Mouse (Mus musculus) spleen, adult 2 months (tissue): ENCODE measurements around the gene Zfand3. TPM values are rescaled to one million over a fixed set of nuclear protein-coding genes. Genes with fewer than 3 reads are reported as not detected.

Experiments used
- DNase-seq, 2 experiments: peaks; one replicate each; pipeline versions ENCODE4 v3.0.0 to v3.0.0-alpha.2; 2012 to 2021; ENCODE audit warnings: low spot score in 2 of 2, low read depth in 1 of 2
- H3K27ac ChIP-seq: fragments of 200-500 bp; 2 replicates; pipeline ENCODE4 v1.5.1; 2012; ENCODE audit warnings: low read length, inconsistent platforms; ENCODE audit not compliant: insufficient read depth
- H3K27me3 ChIP-seq: fragments of 200-500 bp; 2 replicates; pipeline ENCODE4 v1.6.1; 2012; ENCODE audit warnings: mild to moderate bottlenecking, moderate library complexity, low read length, inconsistent platforms; ENCODE audit not compliant: control insufficient read depth, insufficient read depth
- H3K36me3 ChIP-seq: fragments of 200-500 bp; 2 replicates; pipeline ENCODE4 v1.6.1; 2012; ENCODE audit warnings: mild to moderate bottlenecking, low read length, inconsistent platforms; ENCODE audit not compliant: control insufficient read depth, insufficient read depth
- H3K4me1 ChIP-seq: fragments of 200-500 bp; 2 replicates; pipeline ENCODE4 v1.6.1; 2011; ENCODE audit warnings: inconsistent platforms; ENCODE audit not compliant: control insufficient read depth, insufficient read depth, insufficient read length
- H3K4me3 ChIP-seq: fragments of 200-500 bp; 2 replicates; pipeline ENCODE4 v1.5.1; 2011; ENCODE audit warnings: mild to moderate bottlenecking, inconsistent platforms; ENCODE audit not compliant: insufficient read depth, insufficient read length; ENCODE audit errors: extremely low read depth
- CTCF ChIP-seq: fragments of 200-500 bp; IDR thresholded peaks from 2 replicates; pipeline ENCODE4 v1.5.1; 2011; ENCODE audit warnings: mild to moderate bottlenecking, inconsistent platforms; ENCODE audit not compliant: insufficient read depth, insufficient read length, insufficient replicate concordance; ENCODE audit errors: extremely low read depth
- POLR2A ChIP-seq: fragments of 200-500 bp; IDR thresholded peaks from 2 replicates; pipeline ENCODE4 v1.6.1; 2011; ENCODE audit warnings: low read depth, low read length, inconsistent platforms
- WGBS: fragments of 180-500 bp; shearing (Covaris S2); methylation state at CpG from one replicate; pipeline ENCODE4 v1.1.7; 2018; 5-methylcytosine and 5-hydroxymethylcytosine counted together
- polyA plus RNA-seq: library from polyadenylated mRNA; depleted of rRNA; stranded (reverse); fragments of >200 nt; gene quantifications from 2 replicates; pipeline ENCODE4 v1.2.3, GENCODE M21; 2012

The Zfand3 gene
- polyA plus RNA-seq, 1 experiment, result 50.5 TPM

GRCm38 (mm10) chr17:30188031-30188981, 183.8 kb downstream of the Zfand3 start:
- Histone ChIP-seq H3K4me3 (no peak overlapping the region), H3K27me3 (no peaks in the 10 kb centered on the region), H3K27ac (no peak overlapping the region), H3K36me3 (peaks cover 6% of the 10 kb centered on the region), H3K4me1 (no peaks in the 10 kb centered on the region)
- no peak for DNase-seq
- TF ChIP-seq CTCF, result no peak
- no peak for TF ChIP-seq POLR2A
- WGBS, result 83% methylated on average over 20 of the region's 20 CpGs

- no peak overlapping the region for H3K27ac ChIP-seq
- 93% methylated on average over 11 of the region's 11 CpGs for WGBS
- H3K4me3 ChIP-seq, result no peak overlapping the region
- peaks cover 7% of the 10 kb centered on the region for H3K36me3 ChIP-seq
- DNase-seq, result peak in 1 of 2 experiments; percentile 1
- H3K4me1 ChIP-seq, result no peaks in the 10 kb centered on the region
- no peaks in the 10 kb centered on the region for H3K27me3 ChIP-seq
- no peak for TF ChIP-seq POLR2A
- TF ChIP-seq CTCF, result no peak
Measured at GRCm38 (mm10) chr17:30191097-30191640, 186.6 kb downstream of the Zfand3 start.

- WGBS, result 96% methylated on average over 26 of the region's 26 CpGs
- TF ChIP-seq CTCF (no peak), POLR2A (no peak)
- peak in 1 of 2 experiments; percentile 2 for DNase-seq
- H3K4me1 ChIP-seq, result peaks cover 7% of the 10 kb centered on the region; the same call in 1 of the 2 replicates
- H3K4me3 ChIP-seq, result no peak overlapping the region
- no peaks in the 10 kb centered on the region for H3K27me3 ChIP-seq
- no peak overlapping the region for H3K27ac ChIP-seq
- peaks cover 7% of the 10 kb centered on the region for H3K36me3 ChIP-seq
Measured at GRCm38 (mm10) chr17:30192416-30193005, 188.0 kb downstream of the Zfand3 start.

GRCm38 (mm10) chr17:30193615-30194014, 189.1 kb downstream of the Zfand3 start:
- DNase-seq, result no peak
- Histone ChIP-seq H3K27me3 (no peaks in the 10 kb centered on the region), H3K27ac (no peak overlapping the region), H3K36me3 (peaks cover 7% of the 10 kb centered on the region), H3K4me1 (peaks cover 10% of the 10 kb centered on the region), H3K4me3 (no peak overlapping the region)
- TF ChIP-seq CTCF (no peak), POLR2A (no peak)
- 86% methylated on average over 2 of the region's 2 CpGs for WGBS

- DNase-seq, result no peak
- Histone ChIP-seq H3K4me3 (no peak overlapping the region), H3K4me1 (peaks cover 10% of the 10 kb centered on the region), H3K36me3 (peaks cover 7% of the 10 kb centered on the region), H3K27me3 (no peaks in the 10 kb centered on the region), H3K27ac (no peak overlapping the region)
- 94% methylated on average over 3 of the region's 3 CpGs for WGBS
- no peak for TF ChIP-seq CTCF
- no peak for TF ChIP-seq POLR2A
Measured at GRCm38 (mm10) chr17:30194091-30194490, 189.6 kb downstream of the Zfand3 start.

GRCm38 (mm10) chr17:30194629-30195445, 190.3 kb downstream of the Zfand3 start:
- H3K27ac ChIP-seq, result no peak overlapping the region
- H3K27me3 ChIP-seq, result no peaks in the 10 kb centered on the region
- no peak overlapping the region for H3K4me3 ChIP-seq
- TF ChIP-seq CTCF (no peak), POLR2A (no peak)
- peaks cover 7% of the 10 kb centered on the region for H3K36me3 ChIP-seq
- 89% methylated on average over 11 of the region's 11 CpGs for WGBS
- peaks cover 10% of the 10 kb centered on the region for H3K4me1 ChIP-seq
- DNase-seq, result peak in 1 of 2 experiments; percentile 1
